Mouse (Mus musculus): ENCODE measurements around the gene Cd300e.
A peak's percentile ranks its signal among the peaks of the same experiment; 100 is the strongest.
"Not testable (repeated sequence)": the region's sequence is repeated elsewhere in the genome, so short reads cannot be mapped to it uniquely, and the experiment has no call there.

Gene Cd300e

DNA sequence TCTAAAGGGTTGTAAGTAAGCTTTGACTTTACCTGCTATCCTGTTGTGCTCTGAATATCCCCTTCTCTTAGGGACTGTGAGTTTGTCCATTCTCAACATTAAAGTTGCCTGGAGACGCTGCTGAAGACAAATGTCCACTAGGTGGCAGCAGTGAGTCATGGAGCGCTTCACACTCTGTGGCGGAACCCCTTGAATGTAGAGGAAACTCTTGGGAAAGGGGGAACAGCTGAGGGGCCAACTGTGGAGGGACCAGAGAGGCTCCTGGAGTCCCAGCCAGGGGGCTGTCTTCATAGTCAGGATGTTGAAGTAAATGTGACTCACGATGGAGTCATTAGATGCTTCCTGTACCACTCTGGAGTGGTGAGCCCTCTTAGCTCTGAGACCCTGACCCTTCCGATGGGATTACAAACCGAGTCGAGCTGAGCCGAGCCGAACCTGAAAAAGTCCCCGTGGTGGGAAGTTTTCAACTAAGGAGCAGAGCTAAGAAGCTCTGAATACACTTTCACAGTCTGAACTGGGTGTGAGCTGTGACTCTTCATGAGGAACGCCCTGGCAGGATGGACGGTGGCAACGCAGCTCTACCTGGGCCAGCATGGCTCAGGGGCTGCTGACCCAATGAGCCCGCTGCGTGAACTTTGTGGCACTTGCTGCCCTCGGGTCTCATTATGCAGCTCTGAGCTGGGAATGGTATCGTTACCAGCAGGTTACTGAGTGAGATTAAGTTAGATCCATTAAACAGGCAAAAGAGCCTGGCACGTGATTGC lies 21.6 kb upstream of the Cd300e start:
- ATAC-seq (ENCODE audit: insufficient number of reproducible peaks, low FRiP score, low TSS enrichment) = no peak

- ATAC-seq (ENCODE audit: insufficient number of reproducible peaks, low FRiP score, low TSS enrichment) = no peak
Observed at GRCm38 (mm10) chr11:115082196-115082595, 20.2 kb upstream of the Cd300e start.

- no peak for ATAC-seq (ENCODE audit: insufficient number of reproducible peaks, low FRiP score, low TSS enrichment)
Observed at GRCm38 (mm10) chr11:115081373-115081772, 19.4 kb upstream of the Cd300e start.

DNA sequence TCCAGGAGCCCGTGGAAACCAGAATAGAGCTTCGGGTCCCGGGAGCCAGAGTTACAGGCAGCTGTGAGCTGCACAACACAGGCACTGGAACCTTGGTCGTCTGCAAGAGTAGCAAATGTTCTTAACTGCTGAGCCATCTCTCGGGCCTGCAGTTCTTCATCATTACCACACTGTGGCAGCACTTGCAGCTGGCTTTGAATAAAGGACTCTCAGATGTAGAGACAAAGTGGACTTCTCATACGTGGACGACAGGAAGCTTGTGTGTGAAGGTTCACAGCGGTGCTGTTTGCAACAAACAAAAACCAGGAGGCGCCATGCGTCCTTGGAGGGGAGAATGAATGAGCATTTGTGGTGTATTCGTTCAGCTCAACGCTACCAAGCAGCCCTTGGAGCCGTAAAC lies 18.9 kb upstream of the Cd300e start:
- ATAC-seq (ENCODE audit: insufficient number of reproducible peaks, low FRiP score, low TSS enrichment) = no peak

GRCm38 (mm10) chr11:115078680-115079079 lies 16.7 kb upstream of the Cd300e start:
- ATAC-seq (ENCODE audit: insufficient number of reproducible peaks, low FRiP score, low TSS enrichment) = no peak

- ATAC-seq (ENCODE audit: insufficient number of reproducible peaks, low FRiP score, low TSS enrichment) = no peak
Observed at GRCm38 (mm10) chr11:115077436-115077835, 15.5 kb upstream of the Cd300e start.

- no peak for ATAC-seq (ENCODE audit: insufficient number of reproducible peaks, low FRiP score, low TSS enrichment)
Observed at GRCm38 (mm10) chr11:115075859-115076258, 13.9 kb upstream of the Cd300e start.

GRCm38 (mm10) chr11:115075407-115075806 lies 13.4 kb upstream of the Cd300e start:
- ATAC-seq (ENCODE audit: insufficient number of reproducible peaks, low FRiP score, low TSS enrichment) = no peak

DNA sequence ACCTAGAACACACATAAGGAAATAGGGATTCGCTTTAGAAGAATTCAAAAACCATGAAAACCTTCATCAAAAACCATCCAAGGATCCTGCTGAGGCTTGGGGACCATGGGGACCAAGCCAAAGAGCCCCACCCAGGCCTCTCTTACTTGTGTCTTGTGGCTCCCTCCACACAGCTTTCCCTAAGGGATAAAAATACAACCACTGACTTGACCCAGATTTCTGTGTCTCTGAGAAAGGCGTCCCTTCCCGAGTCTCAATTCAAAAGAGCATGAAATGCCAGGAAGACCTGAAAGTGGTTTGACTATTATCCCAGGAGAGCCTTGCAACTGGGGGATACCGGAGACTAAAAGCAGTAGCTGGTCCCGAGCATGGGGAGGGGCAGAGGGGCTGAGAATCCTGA lies 11.0 kb upstream of the Cd300e start:
- ATAC-seq (ENCODE audit: insufficient number of reproducible peaks, low FRiP score, low TSS enrichment) = no peak

GRCm38 (mm10) chr11:115071631-115072294 lies 9.8 kb upstream of the Cd300e start:
- no peak for ATAC-seq (ENCODE audit: insufficient number of reproducible peaks, low FRiP score, low TSS enrichment)

GRCm38 (mm10) chr11:115071015-115071551 lies 9.1 kb upstream of the Cd300e start:
- no peak for ATAC-seq (ENCODE audit: insufficient number of reproducible peaks, low FRiP score, low TSS enrichment)

DNA sequence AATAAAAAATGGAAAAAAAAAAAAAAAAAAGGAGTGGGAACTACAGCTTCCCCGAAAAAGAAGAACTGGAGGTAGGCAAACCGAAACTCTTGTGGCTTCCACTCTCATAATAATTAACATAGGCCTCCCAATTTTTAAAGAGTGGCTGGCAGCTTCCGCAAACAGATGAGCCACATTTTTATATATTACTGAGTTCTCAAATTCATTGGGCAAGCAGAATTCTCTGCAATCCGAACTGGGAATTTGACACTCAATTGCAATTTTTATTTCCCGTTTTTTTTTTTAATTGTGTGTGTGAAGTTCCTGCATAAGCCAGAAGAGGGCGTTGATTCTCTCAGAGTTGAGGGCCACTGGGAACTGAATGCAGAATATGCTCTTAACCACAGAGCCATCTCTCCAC lies 4.8 kb upstream of the Cd300e start:
- ATAC-seq (ENCODE audit: insufficient number of reproducible peaks, low FRiP score, low TSS enrichment) = no peak

DNA sequence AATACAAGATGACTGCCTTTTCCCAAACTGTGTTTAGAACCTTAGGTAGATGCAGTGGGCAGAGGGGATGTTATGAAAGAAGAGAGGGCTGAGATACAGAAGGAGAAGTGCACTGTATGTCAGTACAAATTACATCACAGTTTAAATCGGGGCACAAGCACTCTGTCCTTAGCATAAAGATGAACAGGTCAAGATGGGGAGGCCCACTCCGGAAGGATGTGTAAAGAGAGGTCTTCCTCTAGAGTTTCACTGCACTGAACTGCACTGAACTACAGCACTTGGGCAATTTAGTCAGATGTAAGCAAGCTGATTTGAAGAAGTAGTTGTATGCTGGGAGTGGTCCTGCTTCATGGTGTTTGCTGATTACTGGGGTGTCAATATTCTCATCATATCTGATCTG lies 2.2 kb downstream of the Cd300e start:
- ATAC-seq (ENCODE audit: insufficient number of reproducible peaks, low FRiP score, low TSS enrichment) = no peak

DNA sequence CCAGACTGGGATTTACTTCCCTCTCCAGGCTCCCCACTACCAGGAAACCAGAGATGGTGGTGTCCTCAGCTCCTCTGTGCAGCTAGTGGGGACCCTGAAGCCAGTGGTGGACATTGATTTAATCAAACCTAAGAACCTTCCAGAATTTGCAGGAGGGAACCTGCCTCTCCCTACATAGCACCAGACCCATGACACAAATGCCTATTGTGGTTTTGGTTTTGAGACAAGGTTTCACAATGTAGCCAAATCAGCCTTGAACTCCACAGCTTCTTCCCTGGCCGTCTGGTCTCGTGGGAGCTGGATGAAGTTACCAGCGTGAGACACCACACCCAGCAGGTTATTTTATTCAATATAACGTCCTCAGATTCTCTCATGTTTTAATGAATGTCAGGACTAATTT lies 3.3 kb downstream of the Cd300e start:
- no peak for ATAC-seq (ENCODE audit: insufficient number of reproducible peaks, low FRiP score, low TSS enrichment)

DNA sequence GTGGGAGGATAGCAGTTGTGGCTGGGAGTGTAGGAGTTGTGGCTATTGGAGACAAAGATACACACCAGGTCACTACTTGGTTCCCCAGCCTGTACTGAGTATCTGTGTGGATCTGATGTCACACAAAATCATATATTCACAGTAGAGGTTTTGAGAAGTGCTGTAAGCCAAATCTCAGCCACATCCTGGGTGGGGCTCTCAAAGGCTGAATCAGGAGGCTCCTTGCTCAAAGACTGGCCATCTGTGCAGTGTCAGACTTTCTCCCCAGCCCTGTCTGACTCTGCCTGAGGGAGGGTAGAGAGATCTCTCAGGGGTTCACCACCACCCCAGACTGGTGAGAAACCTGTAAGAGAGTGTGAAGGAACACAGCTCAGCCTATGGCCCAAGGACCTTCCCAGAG lies 7.4 kb downstream of the Cd300e start:
- no peak for ATAC-seq (ENCODE audit: insufficient number of reproducible peaks, low FRiP score, low TSS enrichment)

DNA sequence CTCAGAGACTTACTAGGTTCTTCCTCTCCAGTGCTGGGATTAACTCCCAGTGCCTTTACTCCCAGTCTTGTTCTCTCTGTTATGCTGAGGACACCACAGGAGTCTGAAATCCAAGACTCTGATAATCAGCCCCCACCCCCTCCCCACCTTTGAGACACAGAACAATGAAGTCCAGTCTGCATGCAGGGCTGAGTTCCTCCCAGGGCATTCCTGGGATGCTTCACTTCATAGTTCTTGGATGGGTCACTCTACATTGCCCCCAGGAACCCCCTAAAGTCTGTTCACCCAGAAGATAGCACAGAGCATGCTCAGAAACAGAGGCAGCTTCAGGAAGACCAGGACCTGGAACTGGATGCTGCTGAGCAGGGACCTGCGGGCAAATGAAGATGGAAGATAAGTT lies 9.0 kb downstream of the Cd300e start:
- no peak for ATAC-seq (ENCODE audit: insufficient number of reproducible peaks, low FRiP score, low TSS enrichment)

GRCm38 (mm10) chr11:115052206-115052605 lies 9.8 kb downstream of the Cd300e start:
- no peak for ATAC-seq (ENCODE audit: insufficient number of reproducible peaks, low FRiP score, low TSS enrichment)

DNA sequence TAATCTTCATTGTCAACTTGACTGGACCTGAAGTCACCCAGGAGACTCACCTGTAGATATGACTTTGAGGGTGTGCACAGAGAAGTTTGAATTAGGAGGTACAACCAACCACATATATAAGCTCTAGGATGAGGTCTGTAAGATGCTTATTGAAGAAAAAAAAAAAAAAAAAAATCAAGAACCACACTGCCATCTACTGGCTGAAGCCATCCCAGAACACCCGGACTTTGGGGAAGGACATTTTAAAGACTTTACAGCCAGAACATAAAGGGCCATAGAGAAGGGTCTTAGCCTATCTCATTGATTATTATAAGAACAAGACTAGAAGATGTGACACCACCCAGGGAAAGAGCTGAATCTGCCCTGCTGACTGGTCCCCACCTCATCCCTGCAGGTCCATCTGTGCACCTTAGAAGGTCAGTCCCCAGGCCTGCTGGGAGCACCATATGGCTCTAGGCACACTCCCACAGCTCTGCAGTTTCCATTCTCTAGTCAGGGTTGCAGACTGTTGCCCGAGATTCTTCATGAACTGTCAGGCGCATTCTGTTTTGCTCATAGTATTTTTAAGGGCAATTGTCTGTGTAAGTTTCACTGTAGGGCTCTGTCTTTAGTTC lies 12.6 kb downstream of the Cd300e start:
- peak; percentile 90 for ATAC-seq (ENCODE audit: insufficient number of reproducible peaks, low FRiP score, low TSS enrichment)

GRCm38 (mm10) chr11:115048259-115048658 lies 13.7 kb downstream of the Cd300e start, which contains the start of gene Cd300ld3:
Gene Cd300ld3, minus strand, starts transcription at chr11:115048409.
- no peak for ATAC-seq (ENCODE audit: insufficient number of reproducible peaks, low FRiP score, low TSS enrichment)

DNA sequence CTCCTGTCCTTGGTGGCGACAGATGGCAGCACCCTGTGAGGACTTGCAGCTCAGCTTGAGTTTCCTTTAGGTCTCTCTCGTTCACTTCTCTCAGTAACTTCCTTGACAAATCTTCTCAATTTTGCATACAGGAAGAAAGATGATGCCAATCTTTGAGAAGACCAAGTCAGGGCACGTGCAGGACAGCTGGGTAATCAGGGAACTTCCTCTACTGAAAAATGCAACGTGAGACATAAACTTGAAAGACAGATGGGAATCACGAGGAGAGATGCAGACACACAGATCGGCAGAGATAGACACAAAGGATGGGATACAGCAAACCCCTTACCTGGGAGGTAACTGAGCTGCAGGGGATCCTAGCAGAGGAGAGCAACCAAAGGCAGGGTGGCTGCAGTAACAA lies 24.3 kb downstream of the Cd300e start, which contains the start of gene Cd300ld5:
Cd300ld5 (minus strand) TSS at position 101 of the 400 bp plus-strand sequence.
- not testable (repeated sequence) for ATAC-seq (ENCODE audit: insufficient number of reproducible peaks, low FRiP score, low TSS enrichment)

DNA sequence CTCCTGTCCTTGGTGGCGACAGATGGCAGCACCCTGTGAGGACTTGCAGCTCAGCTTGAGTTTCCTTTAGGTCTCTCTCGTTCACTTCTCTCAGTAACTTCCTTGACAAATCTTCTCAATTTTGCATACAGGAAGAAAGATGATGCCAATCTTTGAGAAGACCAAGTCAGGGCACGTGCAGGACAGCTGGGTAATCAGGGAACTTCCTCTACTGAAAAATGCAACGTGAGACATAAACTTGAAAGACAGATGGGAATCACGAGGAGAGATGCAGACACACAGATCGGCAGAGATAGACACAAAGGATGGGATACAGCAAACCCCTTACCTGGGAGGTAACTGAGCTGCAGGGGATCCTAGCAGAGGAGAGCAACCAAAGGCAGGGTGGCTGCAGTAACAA lies 35.1 kb downstream of the Cd300e start, which contains the start of gene Cd300ld4:
Cd300ld4 (minus strand) TSS at position 101 of the 400 bp plus-strand sequence.
- not testable (repeated sequence) for ATAC-seq (ENCODE audit: insufficient number of reproducible peaks, low FRiP score, low TSS enrichment)
